Mouse (Mus musculus) testis, adult 2 months (tissue): Measurements from ENCODE around the gene Efs.

Experiments used
- CTCF ChIP-seq: fragments of 200-500 bp; IDR thresholded peaks from 2 replicates; pipeline ENCODE4 v1.5.1; 2012; ENCODE audit warnings: low read depth, mild to moderate bottlenecking, inconsistent platforms, low read length, moderate library complexity; ENCODE audit not compliant: control insufficient read depth, insufficient read depth, insufficient replicate concordance
- POLR2A ChIP-seq: fragments of 200-500 bp; IDR thresholded peaks from 2 replicates; pipeline ENCODE4 v1.6.1; 2012; ENCODE audit warnings: low read depth, mild to moderate bottlenecking, inconsistent platforms, low read length, moderate library complexity; ENCODE audit not compliant: control insufficient read depth

GRCm38 (mm10) chr14:54883154-54884021 lies 42.5 kb downstream of the Efs start, which contains the start of the genes Bcl2l2 and Gm20521:
- TF ChIP-seq CTCF = no peak
- TF ChIP-seq POLR2A = peak; percentile 69
